Mouse (Mus musculus): Measurements from ENCODE around the gene Unkl. TPM values are rescaled to one million over a fixed set of nuclear protein-coding genes. Genes with fewer than 3 reads are reported as not detected.
"Not testable (repeated sequence)": the region's sequence is repeated elsewhere in the genome, so short reads cannot be mapped to it uniquely, and the experiment has no call there.

Unkl gene
- polyA plus RNA-seq, 1 experiment from 2014 or later = 6.0 TPM

DNA sequence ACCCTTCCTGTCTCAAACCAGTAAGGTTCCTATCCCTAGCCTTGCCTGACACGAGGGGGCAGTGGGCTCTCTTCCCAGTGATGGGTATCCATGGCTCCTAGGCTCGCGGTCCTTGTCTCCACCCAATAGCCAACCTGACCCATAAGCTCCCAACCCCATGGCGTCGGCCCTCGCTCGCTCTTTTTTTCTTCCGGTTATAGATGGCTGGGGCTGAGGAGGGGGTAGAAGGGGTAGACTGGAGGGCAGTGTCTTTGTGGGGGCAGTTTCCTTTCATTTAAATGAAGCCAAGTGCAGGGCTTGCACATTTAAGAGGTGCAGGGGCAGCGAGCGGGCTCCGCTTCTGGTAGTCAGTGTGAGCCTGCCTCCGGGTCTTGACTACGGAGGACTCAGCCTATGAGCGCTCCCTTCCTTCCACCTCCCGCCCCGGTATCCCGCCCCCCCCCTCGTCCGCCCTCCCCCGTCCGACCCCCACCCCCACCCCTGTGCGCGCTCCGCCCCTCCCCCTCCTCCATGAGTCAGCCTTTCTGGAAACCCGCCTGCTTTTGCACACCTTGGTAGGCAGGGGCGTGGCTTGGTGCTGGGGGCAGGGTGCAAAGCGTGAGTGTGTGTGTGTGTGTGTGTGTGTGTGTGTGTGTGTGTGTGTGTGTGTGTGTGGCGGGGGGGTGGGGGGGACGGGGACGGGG lies 33.8 kb downstream of the Unkl start:
- H3K9ac ChIP-seq = peak overlapping the region; percentile 44
- H3K27me3 ChIP-seq (replicated peaks) = no peaks in the 10 kb centered on the region
- H3K4me3 ChIP-seq (replicated peaks) = peak overlapping the region; percentile 43
- peak overlapping the region; percentile 77 for H3K4me2 ChIP-seq (replicated peaks)
- no peaks in the 10 kb centered on the region for H3K9me3 ChIP-seq
- H3K27ac ChIP-seq = no peak overlapping the region
- H3K4me1 ChIP-seq (replicated peaks) = peaks cover 6% of the 10 kb centered on the region
- peak; percentile 92 for ATAC-seq
- 2% methylated on average over 23 of the region's 30 CpGs for WGBS
- 0 out of 2 replicates have a peak, but pooled peaks cover 2% of the 10 kb centered on the region for H3K36me3 ChIP-seq

DNA sequence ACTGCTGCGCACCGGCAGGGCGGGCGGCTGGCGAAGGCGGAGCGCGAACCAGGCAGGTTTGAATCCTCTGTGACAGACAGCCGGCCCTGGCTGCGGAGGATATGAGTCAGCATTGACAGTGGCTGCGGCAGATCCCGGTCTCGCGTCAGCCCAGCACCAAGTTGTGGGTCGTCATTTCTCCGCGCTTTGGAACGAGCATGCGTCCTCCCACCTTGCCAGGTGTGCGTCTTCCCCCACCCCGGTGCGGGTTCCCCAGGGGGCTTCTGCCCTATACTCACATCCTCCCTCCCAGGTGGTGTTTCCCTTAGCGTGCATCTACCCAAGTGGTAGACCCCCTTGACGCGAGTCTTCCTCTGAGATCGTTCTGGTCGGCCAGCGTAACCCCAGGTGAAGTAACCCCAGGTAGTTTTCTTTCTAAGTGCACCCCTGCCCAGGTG lies 34.3 kb downstream of the Unkl start:
- Histone ChIP-seq H3K4me3 (replicated peaks) (peak overlapping the region; percentile 43), H3K4me2 (replicated peaks) (peak overlapping the region; percentile 77)
- not testable (repeated sequence) for H3K9ac ChIP-seq; H3K4me1 ChIP-seq (replicated peaks); H3K27ac ChIP-seq; H3K9me3 ChIP-seq; H3K27me3 ChIP-seq (replicated peaks); H3K36me3 ChIP-seq
- ATAC-seq = peak; percentile 93
- 14% methylated on average over 16 of the region's 28 CpGs for WGBS

DNA sequence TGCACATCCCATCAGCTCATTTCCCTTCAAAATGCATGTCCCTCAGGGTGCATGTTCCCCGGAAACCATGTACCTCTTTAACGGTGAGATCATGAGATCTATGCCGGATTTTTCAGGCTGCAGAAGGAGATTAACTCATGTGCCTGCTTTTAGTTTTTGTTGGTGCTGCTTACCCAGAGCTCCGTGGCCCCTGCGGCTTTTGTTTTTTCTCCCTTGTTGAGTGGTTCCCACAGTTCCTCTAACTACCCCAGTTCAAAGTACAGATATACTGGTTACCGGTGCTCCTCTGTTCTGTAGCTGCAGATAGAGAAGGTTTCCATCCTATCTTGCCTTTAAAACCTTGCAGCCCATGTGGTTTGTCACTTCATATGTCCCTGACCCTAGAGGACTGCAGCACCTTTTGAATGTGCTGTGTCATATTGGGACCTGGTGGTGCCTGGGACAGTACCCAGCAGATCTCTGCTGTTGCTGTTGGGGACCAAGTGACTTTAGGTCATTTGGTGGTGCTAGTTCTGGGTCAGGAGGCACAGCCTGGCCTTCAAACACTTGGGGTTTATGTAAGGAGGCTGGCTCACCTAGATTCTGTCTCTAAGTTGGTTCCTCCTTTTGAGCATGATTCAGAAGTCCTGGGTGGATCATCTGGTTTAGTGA lies 34.9 kb downstream of the Unkl start:
- Histone ChIP-seq H3K4me1 (replicated peaks) (peaks cover 6% of the 10 kb centered on the region), H3K4me2 (replicated peaks) (peak overlapping the region; percentile 59), H3K9me3 (no peaks in the 10 kb centered on the region), H3K4me3 (replicated peaks) (peak overlapping the region; percentile 29), H3K9ac (no peak overlapping the region), H3K27me3 (replicated peaks) (no peaks in the 10 kb centered on the region), H3K36me3 (0 out of 2 replicates have a peak, but pooled peaks cover 2% of the 10 kb centered on the region), H3K27ac (no peak overlapping the region)
- WGBS = 50% methylated on average over 6 of the region's 6 CpGs
- no peak for ATAC-seq

DNA sequence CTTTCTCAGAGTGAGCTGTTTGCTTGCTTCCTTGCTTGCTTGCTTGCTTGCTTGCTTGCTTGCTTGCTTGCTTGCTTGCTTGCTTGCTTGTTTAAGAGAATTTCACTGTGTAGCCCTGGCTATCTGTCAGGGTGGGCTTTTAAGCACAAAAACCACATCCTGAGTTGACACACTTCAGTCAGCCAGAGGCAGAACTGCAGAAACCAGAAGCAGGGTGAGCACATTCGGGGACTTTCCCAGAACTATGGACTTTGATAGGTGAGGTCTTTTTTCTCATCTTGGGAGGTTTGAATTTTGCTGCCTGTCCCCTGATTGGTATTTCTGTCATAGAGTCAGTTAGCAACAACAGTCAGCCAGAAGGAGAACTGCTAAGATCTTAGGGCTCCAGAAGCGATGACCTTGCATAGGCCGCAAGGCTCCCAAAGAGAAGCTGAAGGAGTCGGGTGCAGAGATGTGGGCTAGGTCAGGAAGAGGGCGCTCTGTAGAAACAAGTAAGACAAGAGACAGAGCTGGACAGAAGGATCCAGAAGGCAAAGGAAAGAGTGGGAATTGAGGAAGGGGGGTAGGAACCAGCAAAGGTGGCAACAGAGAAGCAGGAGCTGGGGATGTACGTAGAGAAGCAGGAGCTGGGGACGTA lies 36.5 kb downstream of the Unkl start:
- Histone ChIP-seq H3K9ac (no peak overlapping the region), H3K4me3 (replicated peaks) (no peak overlapping the region), H3K4me1 (replicated peaks) (peaks cover 6% of the 10 kb centered on the region), H3K9me3 (no peaks in the 10 kb centered on the region), H3K4me2 (replicated peaks) (no peak overlapping the region), H3K27me3 (replicated peaks) (no peaks in the 10 kb centered on the region), H3K27ac (no peak overlapping the region), H3K36me3 (no peaks in the 10 kb centered on the region)
- WGBS = 86% methylated on average over 7 of the region's 7 CpGs
- no peak for ATAC-seq

- H3K4me2 ChIP-seq (replicated peaks) = no peak overlapping the region
- H3K9me3 ChIP-seq = no peaks in the 10 kb centered on the region
- H3K27ac ChIP-seq = no peak overlapping the region
- peaks cover 6% of the 10 kb centered on the region for H3K4me1 ChIP-seq (replicated peaks)
- H3K36me3 ChIP-seq = 0 out of 2 replicates have a peak, but pooled peaks cover 4% of the 10 kb centered on the region
- no peaks in the 10 kb centered on the region for H3K27me3 ChIP-seq (replicated peaks)
- ATAC-seq = no peak
- 94% methylated on average over 4 of the region's 4 CpGs for WGBS
- no peak overlapping the region for H3K9ac ChIP-seq
- H3K4me3 ChIP-seq (replicated peaks) = no peak overlapping the region
Observed at GRCm38 (mm10) chr17:25225659-25226058, 37.5 kb downstream of the Unkl start.

- Histone ChIP-seq H3K4me1 (replicated peaks) (peaks cover 1% of the 10 kb centered on the region; the same call in 1 of the 2 replicates), H3K4me3 (replicated peaks) (no peak overlapping the region), H3K27me3 (replicated peaks) (no peaks in the 10 kb centered on the region), H3K4me2 (replicated peaks) (no peak overlapping the region), H3K9ac (no peak overlapping the region), H3K9me3 (no peaks in the 10 kb centered on the region), H3K36me3 (peaks cover 11% of the 10 kb centered on the region; the same call in 1 of the 2 replicates), H3K27ac (no peak overlapping the region)
- ATAC-seq = no peak
- WGBS = 80% methylated on average over 5 of the region's 5 CpGs
Observed at GRCm38 (mm10) chr17:25227991-25228390, 39.8 kb downstream of the Unkl start.

- ATAC-seq = peak; percentile 51; the same call in 1 of the 2 replicates
- H3K9me3 ChIP-seq; H3K27ac ChIP-seq; H3K27me3 ChIP-seq (replicated peaks); H3K4me2 ChIP-seq (replicated peaks); H3K4me1 ChIP-seq (replicated peaks); H3K4me3 ChIP-seq (replicated peaks); H3K9ac ChIP-seq: not testable (repeated sequence)
- peaks cover 17% of the 10 kb centered on the region; the same call in 1 of the 2 replicates for H3K36me3 ChIP-seq
- WGBS = 67% methylated on average over 17 of the region's 17 CpGs
Observed at GRCm38 (mm10) chr17:25230014-25230655, 41.9 kb downstream of the Unkl start.

DNA sequence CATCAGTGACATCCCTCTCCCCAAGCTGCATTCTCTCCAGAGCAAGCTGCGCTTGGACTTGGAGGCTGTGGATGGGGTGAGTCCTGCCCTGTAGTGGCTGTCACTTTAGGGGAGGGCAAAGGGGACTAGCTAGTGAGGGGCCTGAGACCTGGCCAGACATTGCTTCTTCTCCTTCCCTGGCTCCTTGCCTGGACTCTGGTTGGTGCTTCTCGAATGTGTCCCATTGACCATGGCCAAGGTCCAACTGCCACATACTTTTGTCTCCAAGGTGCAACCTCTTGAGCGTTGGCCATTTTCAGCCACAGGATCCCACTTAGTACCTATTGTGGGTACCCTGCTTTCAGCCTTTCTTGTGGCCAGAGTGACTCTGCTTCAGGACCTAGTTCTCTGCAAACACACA lies 42.5 kb downstream of the Unkl start:
- H3K27me3 ChIP-seq (replicated peaks) = no peaks in the 10 kb centered on the region
- peaks cover 17% of the 10 kb centered on the region; the same call in 1 of the 2 replicates for H3K36me3 ChIP-seq
- H3K9me3 ChIP-seq = no peaks in the 10 kb centered on the region
- no peak overlapping the region for H3K4me2 ChIP-seq (replicated peaks)
- no peak for ATAC-seq
- no peaks in the 10 kb centered on the region for H3K4me1 ChIP-seq (replicated peaks)
- H3K4me3 ChIP-seq (replicated peaks) = no peak overlapping the region
- H3K27ac ChIP-seq = no peak overlapping the region
- 89% methylated on average over 3 of the region's 3 CpGs for WGBS
- H3K9ac ChIP-seq = no peak overlapping the region

GRCm38 (mm10) chr17:25231621-25232020 lies 43.4 kb downstream of the Unkl start:
- not testable (repeated sequence) for H3K4me1 ChIP-seq (replicated peaks); H3K9me3 ChIP-seq; H3K4me3 ChIP-seq (replicated peaks); H3K27ac ChIP-seq; H3K27me3 ChIP-seq (replicated peaks); H3K9ac ChIP-seq; H3K4me2 ChIP-seq (replicated peaks)
- H3K36me3 ChIP-seq = peaks cover 17% of the 10 kb centered on the region; the same call in 1 of the 2 replicates
- 96% methylated on average over 6 of the region's 11 CpGs for WGBS
- peak; percentile 49 for ATAC-seq

GRCm38 (mm10) chr17:25235635-25236034 lies 47.4 kb downstream of the Unkl start:
- peaks cover 3% of the 10 kb centered on the region; the same call in 1 of the 2 replicates for H3K4me1 ChIP-seq (replicated peaks)
- H3K9ac ChIP-seq = no peak overlapping the region
- peaks cover 13% of the 10 kb centered on the region; the same call in 1 of the 2 replicates for H3K36me3 ChIP-seq
- H3K4me3 ChIP-seq (replicated peaks) = no peak overlapping the region
- 80% methylated on average over 9 of the region's 9 CpGs for WGBS
- no peaks in the 10 kb centered on the region for H3K27me3 ChIP-seq (replicated peaks)
- no peaks in the 10 kb centered on the region for H3K9me3 ChIP-seq
- no peak overlapping the region for H3K4me2 ChIP-seq (replicated peaks)
- ATAC-seq = no peak
- H3K27ac ChIP-seq = no peak overlapping the region

DNA sequence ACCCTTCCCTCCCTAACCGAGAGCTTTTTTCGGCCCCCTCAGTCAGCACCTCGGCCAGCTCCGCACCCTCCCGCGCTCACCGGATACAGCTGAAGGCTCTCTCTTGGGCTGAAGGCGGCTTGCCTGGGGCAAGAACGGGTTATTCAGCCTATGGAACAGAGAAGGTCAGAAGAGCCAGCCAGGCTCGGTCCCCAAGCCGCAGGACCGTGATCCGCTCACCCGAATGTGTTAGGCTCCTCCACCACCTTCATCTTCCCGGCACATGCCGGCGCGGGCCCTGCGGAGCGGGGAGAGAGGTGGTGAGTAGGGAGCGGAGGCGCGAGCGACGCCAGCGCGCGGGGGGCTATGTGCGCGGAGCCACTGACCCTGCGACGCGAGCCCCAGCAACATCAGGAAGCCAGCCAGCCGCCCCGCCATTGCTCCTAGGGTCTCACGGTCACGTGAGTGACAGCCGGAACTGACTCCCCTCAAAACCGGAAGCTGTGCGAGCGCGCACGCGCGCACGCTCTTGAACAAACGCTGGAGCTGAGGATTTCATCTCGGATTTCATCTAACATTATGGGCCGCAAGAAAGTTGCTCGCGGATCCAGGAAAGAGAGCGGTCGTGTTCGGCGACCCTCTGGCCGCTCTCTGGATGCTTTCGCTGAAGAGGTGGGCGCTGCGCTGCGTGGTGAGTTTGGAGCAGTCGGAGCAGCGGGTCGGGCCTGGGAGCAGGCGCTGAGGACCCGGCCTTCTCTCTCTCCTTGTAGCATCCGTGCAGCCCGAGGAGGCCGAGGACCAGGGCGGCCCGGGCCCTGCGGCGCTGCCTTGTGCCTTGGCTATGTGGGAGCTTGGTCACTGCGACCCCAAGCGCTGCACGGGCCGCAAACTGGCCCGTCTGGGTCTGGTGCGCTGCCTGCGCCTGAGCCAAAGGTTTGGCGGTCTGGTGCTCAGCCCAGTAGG lies 51.8 kb downstream of the Unkl start, which contains the start of the genes Gnptg and Tsr3:
Gnptg (minus strand) TSS at position 430 of the 942 bp plus-strand sequence.
Tsr3 (plus strand) TSS at position 476 of the 942 bp plus-strand sequence.
- peak within 1 kb of the TSS; percentile 99 for H3K4me3 ChIP-seq (replicated peaks)
- H3K9ac ChIP-seq = peak within 1 kb of the TSS; percentile 89
- peak within 1 kb of the TSS; percentile 92 for H3K4me2 ChIP-seq (replicated peaks)
- ATAC-seq = peak; percentile 95
- WGBS = under 1% methylated on average over 80 of the region's 80 CpGs
- H3K4me1 ChIP-seq (replicated peaks) = peaks cover 11% of the 10 kb centered on the region
- H3K9me3 ChIP-seq = no peaks in the 10 kb centered on the region
- peak within 1 kb of the TSS; percentile 75 for H3K27ac ChIP-seq
- no peaks in the 10 kb centered on the region for H3K27me3 ChIP-seq (replicated peaks)
- peaks cover 11% of the 10 kb centered on the region for H3K36me3 ChIP-seq

All from intestine, embryonic 15.5 days (tissue).